Mouse (Mus musculus) kidney, postnatal 0 days (tissue): ENCODE measurements around the gene Tpcn2. TPM values are rescaled to one million over a fixed set of nuclear protein-coding genes. Genes with fewer than 3 reads are reported as not detected.

ENCODE experiments used
- ATAC-seq: fragments of 200-750 bp; cut with Nextera tagmentation; replicated peaks from 2 replicates; pipeline ENCODE4 v1.8.0; 2017; ENCODE audit warnings: low read depth, moderate number of reproducible peaks, moderate TSS enrichment, moderate library complexity; ENCODE audit not compliant: low FRiP score
- DNase-seq: peaks from one replicate; pipeline ENCODE4 v3.0.0-alpha.2; 2016; ENCODE audit warnings: low spot score
- H3K27ac ChIP-seq: fragments of 300-500 bp; sonication (generic); 2 replicates; pipeline ENCODE4 v1.5.1; 2014; ENCODE audit warnings: mild to moderate bottlenecking
- H3K27me3 ChIP-seq: fragments of 300-500 bp; sonication (generic); 2 replicates; pipeline ENCODE4 v1.6.1; 2014; ENCODE audit warnings: low read length, mixed read lengths; ENCODE audit not compliant: insufficient read depth
- H3K36me3 ChIP-seq: fragments of 300-500 bp; sonication (generic); 2 replicates; pipeline ENCODE4 v1.6.1; 2014; ENCODE audit warnings: low read length, mixed read lengths; ENCODE audit not compliant: insufficient read depth
- H3K4me1 ChIP-seq: fragments of 300-500 bp; sonication (generic); replicated peaks from 2 replicates; pipeline ENCODE4 v1.6.1; 2014; ENCODE audit warnings: antibody characterized with exemption, low read length, mixed read lengths; ENCODE audit not compliant: insufficient read depth
- H3K4me2 ChIP-seq: fragments of 300-500 bp; sonication (generic); 2 replicates; pipeline ENCODE4 v1.6.1; 2014; ENCODE audit warnings: mild to moderate bottlenecking, low read length, moderate library complexity, mixed read lengths
- H3K4me3 ChIP-seq: fragments of 300-500 bp; sonication (generic); replicated peaks from 2 replicates; pipeline ENCODE4 v1.5.1; 2014; ENCODE audit warnings: low read depth, low read length
- H3K9ac ChIP-seq: fragments of 300-500 bp; sonication (generic); 2 replicates; pipeline ENCODE4 v1.6.1; 2014; ENCODE audit warnings: low read depth, low read length
- H3K9me3 ChIP-seq: fragments of 300-500 bp; sonication (generic); replicated peaks from 2 replicates; pipeline ENCODE4 v1.6.1; 2016; ENCODE audit warnings: low read length, inconsistent platforms, mixed read lengths
- CTCF ChIP-seq: IDR thresholded peaks from 2 replicates; pipeline ENCODE4 v1.5.1; 2016; ENCODE audit warnings: antibody characterized with exemption, low read depth, mild to moderate bottlenecking, moderate library complexity
- WGBS: fragments of 180-500 bp; shearing (Covaris S2); extraction: QIAGEN DNeasy Blood & Tissue Kit; methylation state at CpG from one replicate; pipeline ENCODE4 v1.1.7; 2014; 5-methylcytosine and 5-hydroxymethylcytosine counted together
- polyA plus RNA-seq: library from polyadenylated mRNA; unstranded; fragments of >200 nt; fragmentation: Nextera tagmentation; extraction: Ambion mirVana; gene quantifications from 2 replicates; pipeline ENCODE4 v1.2.1, GENCODE M21; 2015

Gene Tpcn2
- polyA plus RNA-seq, 1 experiment from 2014 or later, result 7.7 TPM

- Histone ChIP-seq H3K9me3 (no peaks in the 10 kb centered on the region), H3K9ac (no peak overlapping the region), H3K36me3 (no peaks in the 10 kb centered on the region), H3K27me3 (no peaks in the 10 kb centered on the region), H3K4me3 (no peak overlapping the region), H3K27ac (no peak overlapping the region), H3K4me1 (no peaks in the 10 kb centered on the region), H3K4me2 (no peak overlapping the region)
- no peak for TF ChIP-seq CTCF
- WGBS, result 57% methylated on average over 3 of the region's 3 CpGs
- no peak for ATAC-seq
- DNase-seq, result no peak
Observed at GRCm38 (mm10) chr7:145319481-145319880, 35.7 kb upstream of the Tpcn2 start.

GRCm38 (mm10) chr7:145317522-145317921 is 33.7 kb upstream of the Tpcn2 start:
- no peak overlapping the region for H3K27ac ChIP-seq
- DNase-seq, result no peak
- 72% methylated on average over 4 of the region's 4 CpGs for WGBS
- no peak for TF ChIP-seq CTCF
- no peak overlapping the region for H3K9ac ChIP-seq
- H3K4me1 ChIP-seq, result no peaks in the 10 kb centered on the region
- H3K9me3 ChIP-seq, result no peaks in the 10 kb centered on the region
- ATAC-seq, result no peak
- no peaks in the 10 kb centered on the region for H3K36me3 ChIP-seq
- H3K27me3 ChIP-seq, result no peaks in the 10 kb centered on the region
- H3K4me2 ChIP-seq, result no peak overlapping the region
- no peak overlapping the region for H3K4me3 ChIP-seq

GRCm38 (mm10) chr7:145314785-145315411 is 31.1 kb upstream of the Tpcn2 start, which contains the start of gene Mrgprd:
Gene Mrgprd, plus strand, starts transcription at chr7:145314835.
- H3K9me3 ChIP-seq, result no peaks in the 10 kb centered on the region
- TF ChIP-seq CTCF, result no peak
- DNase-seq (no peak), ATAC-seq (no peak)
- H3K27ac ChIP-seq, result no peak within 1 kb of the TSS
- no peak within 1 kb of the TSS for H3K4me2 ChIP-seq
- no peak within 1 kb of the TSS for H3K4me3 ChIP-seq
- 89% methylated on average over 6 of the region's 6 CpGs for WGBS
- H3K36me3 ChIP-seq, result no peaks in the 10 kb centered on the region
- 0 out of 2 replicates have a peak, but pooled peaks cover 3% of the 10 kb centered on the region for H3K4me1 ChIP-seq
- no peak within 1 kb of the TSS for H3K9ac ChIP-seq
- no peaks in the 10 kb centered on the region for H3K27me3 ChIP-seq

GRCm38 (mm10) chr7:145312137-145312536 is 28.3 kb upstream of the Tpcn2 start:
- TF ChIP-seq CTCF, result no peak

GRCm38 (mm10) chr7:145310526-145310925 is 26.7 kb upstream of the Tpcn2 start:
- Histone ChIP-seq H3K4me1 (0 out of 2 replicates have a peak, but pooled peaks cover 3% of the 10 kb centered on the region), H3K9ac (no peak overlapping the region), H3K4me3 (no peak overlapping the region), H3K27me3 (no peaks in the 10 kb centered on the region), H3K36me3 (no peaks in the 10 kb centered on the region), H3K4me2 (no peak overlapping the region), H3K9me3 (no peaks in the 10 kb centered on the region), H3K27ac (no peak overlapping the region)
- WGBS, result 40% methylated on average over 5 of the region's 5 CpGs
- ATAC-seq, result no peak
- no peak for DNase-seq
- TF ChIP-seq CTCF, result no peak

More at GRCm38 (mm10) chr7:145312137-145312536, 28.3 kb upstream of the Tpcn2 start:
- Histone ChIP-seq H3K9ac (no peak overlapping the region), H3K36me3 (no peaks in the 10 kb centered on the region), H3K4me2 (no peak overlapping the region), H3K4me3 (no peak overlapping the region), H3K4me1 (0 out of 2 replicates have a peak, but pooled peaks cover 3% of the 10 kb centered on the region), H3K27me3 (no peaks in the 10 kb centered on the region), H3K27ac (no peak overlapping the region), H3K9me3 (no peaks in the 10 kb centered on the region)
- 81% methylated on average over 3 of the region's 3 CpGs for WGBS
- DNase-seq (no peak), ATAC-seq (no peak)

- H3K27me3 ChIP-seq, result no peaks in the 10 kb centered on the region
- no peaks in the 10 kb centered on the region for H3K36me3 ChIP-seq
- WGBS, result 93% methylated on average over 1 of the region's 1 CpGs
- no peak for ATAC-seq
- no peak overlapping the region for H3K27ac ChIP-seq
- no peaks in the 10 kb centered on the region for H3K9me3 ChIP-seq
- no peak overlapping the region for H3K4me3 ChIP-seq
- 0 out of 2 replicates have a peak, but pooled peaks cover 3% of the 10 kb centered on the region for H3K4me1 ChIP-seq
- DNase-seq, result no peak
- no peak overlapping the region for H3K9ac ChIP-seq
- H3K4me2 ChIP-seq, result no peak overlapping the region
- no peak for TF ChIP-seq CTCF
Observed at GRCm38 (mm10) chr7:145309877-145310276, 26.1 kb upstream of the Tpcn2 start.
